Mouse (Mus musculus) MEL (cell line): Measurements from ENCODE around the gene Hoxb7. TPM values are rescaled to one million over a fixed set of nuclear protein-coding genes. Genes with fewer than 3 reads are reported as not detected.

Experiments
- DNase-seq: peaks from one replicate; pipeline ENCODE4 v3.0.0; 2011; ENCODE audit warnings: low read depth, low spot score
- H3K27ac ChIP-seq: 2 replicates; pipeline ENCODE4 v1.5.1; 2012; ENCODE audit warnings: low read depth, mild to moderate bottlenecking, control low read depth, low read length, moderate library complexity; ENCODE audit not compliant: control insufficient read depth
- H3K27me3 ChIP-seq, 2 experiments: fragments of 150-350 bp in 1 of 2; sonication (generic) in 1 of 2; 2 replicates each; pipeline ENCODE4 v1.6.1; 2012; ENCODE audit warnings: low read length in 2 of 2, mild to moderate bottlenecking in 2 of 2, improper control_type of control experiment in 1 of 2, moderate library complexity in 1 of 2; ENCODE audit not compliant: insufficient read depth in 2 of 2, control insufficient read depth in 1 of 2
- H3K36me3 ChIP-seq, 2 experiments: 2 replicates each; pipeline ENCODE4 v1.6.1; 2012 to 2014; ENCODE audit warnings: low read length in 2 of 2, improper control_type of control experiment in 1 of 2, inconsistent platforms in 1 of 2, mild to moderate bottlenecking in 1 of 2; ENCODE audit not compliant: insufficient read depth in 2 of 2, control insufficient read depth in 1 of 2
- H3K4me1 ChIP-seq, 2 experiments: fragments of 150-350 bp in 1 of 2; sonication (generic) in 1 of 2; 2 replicates each; pipeline ENCODE4 v1.6.1; 2012; ENCODE audit warnings: low read length in 2 of 2, improper control_type of control experiment in 1 of 2, mild to moderate bottlenecking in 1 of 2; ENCODE audit not compliant: insufficient read depth in 2 of 2, control insufficient read depth in 1 of 2
- H3K4me3 ChIP-seq, 2 experiments: fragments of 150-350 bp in 1 of 2; sonication (generic) in 1 of 2; 2 replicates each; pipeline ENCODE4 v1.5.1; 2012; ENCODE audit warnings: low read depth in 2 of 2, low read length in 2 of 2, mild to moderate bottlenecking in 2 of 2, moderate library complexity in 2 of 2, control low read depth in 1 of 2, improper control_type of control experiment in 1 of 2; ENCODE audit not compliant: control insufficient read depth in 1 of 2, insufficient read depth in 1 of 2
- H3K79me2 ChIP-seq: 2 replicates; pipeline ENCODE4 v1.6.1; 2012; ENCODE audit warnings: mild to moderate bottlenecking, low read length, moderate library complexity; ENCODE audit not compliant: control insufficient read depth, poor library complexity, insufficient read depth
- H3K9ac ChIP-seq: 2 replicates; pipeline ENCODE4 v1.6.1; 2012; ENCODE audit warnings: low read depth, mild to moderate bottlenecking, control low read depth, low read length, moderate library complexity; ENCODE audit not compliant: control insufficient read depth, poor library complexity, severe bottlenecking
- H3K9me3 ChIP-seq: fragments of 150-350 bp; sonication (generic); replicated peaks from 2 replicates; pipeline ENCODE4 v1.6.1; 2012; ENCODE audit warnings: mild to moderate bottlenecking, low read length, improper control_type of control experiment, moderate library complexity; ENCODE audit not compliant: insufficient read depth
- BHLHE40 ChIP-seq: IDR thresholded peaks from 2 replicates; pipeline ENCODE4 v1.6.1; 2012; ENCODE audit warnings: low read depth, mild to moderate bottlenecking, inconsistent platforms, low read length, improper control_type of control experiment, borderline replicate concordance
- CHD2 ChIP-seq: IDR thresholded peaks from 2 replicates; pipeline ENCODE4 v1.6.1; 2011; ENCODE audit warnings: low read length, improper control_type of control experiment
- E2F4 ChIP-seq: IDR thresholded peaks from 2 replicates; pipeline ENCODE4 v1.6.1; 2011; ENCODE audit warnings: low read depth, low read length, improper control_type of control experiment, borderline replicate concordance
- ELF1 ChIP-seq: IDR thresholded peaks from 2 replicates; pipeline ENCODE4 v1.6.1; 2014; ENCODE audit warnings: low read depth, mild to moderate bottlenecking, inconsistent platforms, low read length, improper control_type of control experiment, moderate library complexity
- GATA1 ChIP-seq: IDR thresholded peaks from 2 replicates; pipeline ENCODE4 v1.6.1; 2011; ENCODE audit warnings: low read depth, low read length, improper control_type of control experiment
- HCFC1 ChIP-seq: IDR thresholded peaks from 2 replicates; pipeline ENCODE4 v1.6.1; 2012; ENCODE audit warnings: low read depth, mild to moderate bottlenecking, inconsistent platforms, low read length, improper control_type of control experiment, moderate library complexity
- MAFK ChIP-seq: IDR thresholded peaks from 2 replicates; pipeline ENCODE4 v1.6.1; 2011; ENCODE audit warnings: low read depth, mild to moderate bottlenecking, low read length, improper control_type of control experiment, borderline replicate concordance
- MAX ChIP-seq: IDR thresholded peaks from 2 replicates; pipeline ENCODE4 v1.6.1; 2011; ENCODE audit warnings: low read length, improper control_type of control experiment
- MAZ ChIP-seq: IDR thresholded peaks from 2 replicates; pipeline ENCODE4 v1.6.1; 2012; ENCODE audit warnings: low read depth, mild to moderate bottlenecking, inconsistent platforms, low read length, improper control_type of control experiment
- MYB ChIP-seq: IDR thresholded peaks from 2 replicates; pipeline ENCODE4 v1.6.1; 2011; ENCODE audit warnings: mild to moderate bottlenecking, low read depth, low read length, improper control_type of control experiment
- MYC ChIP-seq: IDR thresholded peaks from 2 replicates; pipeline ENCODE4 v1.6.1; 2011; ENCODE audit warnings: low read depth, mild to moderate bottlenecking, low read length, improper control_type of control experiment, moderate library complexity
- NRF1 ChIP-seq: IDR thresholded peaks from 2 replicates; pipeline ENCODE4 v1.6.1; 2014; ENCODE audit warnings: low read depth, mild to moderate bottlenecking, inconsistent platforms, low read length, improper control_type of control experiment, moderate library complexity; ENCODE audit not compliant: poor library complexity, insufficient read depth, severe bottlenecking
- POLR2AphosphoS2 ChIP-seq: IDR thresholded peaks from 2 replicates; pipeline ENCODE4 v1.6.1; 2011; ENCODE audit warnings: low read length, improper control_type of control experiment
- POLR2AphosphoS5 ChIP-seq: IDR thresholded peaks from 2 replicates; pipeline ENCODE4 v1.6.1; 2012; ENCODE audit warnings: low read depth, borderline replicate concordance, mild to moderate bottlenecking, inconsistent platforms, low read length, moderate library complexity, mixed read lengths
- SIN3A ChIP-seq: IDR thresholded peaks from 2 replicates; pipeline ENCODE4 v1.6.1; 2012; ENCODE audit warnings: low read length, improper control_type of control experiment, inconsistent platforms
- SMC3 ChIP-seq: IDR thresholded peaks from 2 replicates; pipeline ENCODE4 v1.6.1; 2011; ENCODE audit warnings: low read depth, low read length, improper control_type of control experiment
- TAL1 ChIP-seq: IDR thresholded peaks from 2 replicates; pipeline ENCODE4 v1.6.1; 2012; ENCODE audit warnings: mild to moderate bottlenecking, inconsistent platforms, low read length, moderate library complexity, mixed read lengths
- TBP ChIP-seq: IDR thresholded peaks from 2 replicates; pipeline ENCODE4 v1.8.0; 2011; ENCODE audit warnings: low read depth, low read length, improper control_type of control experiment
- USF2 ChIP-seq, 2 experiments: IDR thresholded peaks; 2 replicates each; pipeline ENCODE4 v1.6.1; 2011 to 2012; ENCODE audit warnings: improper control_type of control experiment in 2 of 2, low read length in 2 of 2, borderline replicate concordance in 1 of 2, inconsistent platforms in 1 of 2, low read depth in 1 of 2, mild to moderate bottlenecking in 1 of 2; ENCODE audit not compliant: insufficient read depth in 1 of 2
- ZKSCAN1 ChIP-seq: IDR thresholded peaks from 2 replicates; pipeline ENCODE4 v1.6.1; 2012; ENCODE audit warnings: low read depth, mild to moderate bottlenecking, inconsistent platforms, low read length, improper control_type of control experiment, moderate library complexity
- ZMIZ1 ChIP-seq: IDR thresholded peaks from 2 replicates; pipeline ENCODE4 v1.6.1; 2012; ENCODE audit warnings: low read depth, mild to moderate bottlenecking, inconsistent platforms, low read length, improper control_type of control experiment, moderate library complexity
- polyA plus RNA-seq, 2 experiments: library from polyadenylated mRNA; stranded (reverse) in 1 of 2; unstranded in 1 of 2; fragments of >175 nt in 1 of 2; fragments of >200 nt in 1 of 2; gene quantifications; 2 replicates each; pipeline versions ENCODE4 v1.2.1 to v1.2.4; 2012; ENCODE audit warnings: low replicate concordance in 2 of 2, low read depth in 1 of 2; ENCODE audit not compliant: insufficient read length in 2 of 2, insufficient read depth in 1 of 2, missing spikeins in 1 of 2
- total RNA-seq: library from RNA; depleted of rRNA; stranded (reverse); fragments of 300-350 nt; gene quantifications from 2 replicates; pipeline ENCODE4 v1.2.3, GENCODE M21; 2012

The Hoxb7 gene
- total and polyA plus RNA-seq, 3 experiments = not detected

- Histone ChIP-seq H3K79me2 (no peaks in the 10 kb centered on the region), H3K36me3 (no peaks in the 10 kb centered on the region), H3K9me3 (no peaks in the 10 kb centered on the region), H3K9ac (no peak overlapping the region), H3K4me1 (no peaks in the 10 kb centered on the region), H3K4me3 (no peak overlapping the region), H3K27me3 (peaks cover 0 to 1% of the 10 kb centered on the region in 2 experiments; a peak in 2 of 4 replicates)
- DNase-seq = no peak
- TF ChIP-seq ZMIZ1 = no peak
- TF ChIP-seq MAFK = no peak
- TF ChIP-seq TAL1 = no peak
- no peak for TF ChIP-seq GATA1
- TF ChIP-seq SMC3 = no peak
- no peak for TF ChIP-seq SIN3A
- TF ChIP-seq POLR2AphosphoS2 = no peak
- TF ChIP-seq MYC = no peak
- no peak for TF ChIP-seq E2F4
- no peak for TF ChIP-seq POLR2AphosphoS5
- TF ChIP-seq MYB = no peak
- no peak for TF ChIP-seq HCFC1
- no peak for TF ChIP-seq BHLHE40
- no peak for TF ChIP-seq USF2 (IDR thresholded peaks at IDR 0.05; ENCODE audit: borderline replicate concordance in 1 of 2, insufficient read depth in 1 of 2, low read depth in 1 of 2, low read length in 2 of 2)
- no peak for TF ChIP-seq NRF1
- TF ChIP-seq MAX = no peak
- no peak for TF ChIP-seq TBP
- TF ChIP-seq, all 39 proteins: peak for 0
- no peak overlapping the region for H3K27ac ChIP-seq
Measured at GRCm38 (mm10) chr11:96275896-96276295, 10.5 kb upstream of the Hoxb7 start.

DNA sequence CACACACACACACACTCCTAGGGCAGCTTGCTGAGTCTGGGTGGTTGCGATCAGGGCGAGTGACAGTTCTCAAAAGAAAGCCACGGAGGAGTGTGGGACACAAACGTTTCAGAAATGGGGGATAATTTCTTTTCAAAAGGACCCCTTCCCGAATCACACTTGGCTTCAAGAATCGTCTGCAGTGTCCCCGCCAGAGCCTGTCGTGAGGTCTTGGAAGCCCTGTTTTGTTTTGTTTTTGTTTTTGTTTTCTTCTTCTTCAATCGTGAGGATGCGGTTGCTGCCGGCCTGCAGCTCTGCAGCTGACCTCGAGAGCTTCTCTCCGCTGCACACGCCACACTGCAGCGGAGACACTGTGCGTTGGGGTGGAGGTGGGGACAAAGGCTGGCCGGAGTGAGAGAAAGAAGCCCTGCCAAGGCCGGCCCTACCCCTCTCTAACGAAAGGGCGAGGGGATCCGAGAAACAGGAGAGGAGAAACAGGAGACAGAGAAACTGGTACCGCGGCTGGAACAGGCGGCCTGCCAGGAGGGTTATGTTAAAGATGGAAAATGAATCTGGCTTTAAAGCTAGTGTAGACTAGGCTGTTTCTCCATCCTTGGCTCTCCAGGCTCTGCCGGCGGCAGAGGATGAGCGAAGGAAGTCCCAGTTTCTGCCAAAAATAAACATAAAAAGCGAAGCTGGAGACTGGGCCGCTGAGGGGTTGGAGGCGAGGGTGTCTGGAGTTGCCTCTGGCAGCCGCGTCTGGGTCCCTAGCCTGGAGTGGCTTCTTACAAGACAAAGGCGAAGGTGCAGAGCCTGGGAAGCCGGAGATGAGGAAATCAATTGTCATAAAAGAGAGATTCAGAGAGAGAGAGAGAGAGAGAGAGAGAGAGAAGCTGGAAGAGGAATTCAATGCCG, 9.0 kb upstream of the Hoxb7 start:
- Histone ChIP-seq H3K36me3 (no peaks in the 10 kb centered on the region), H3K4me1 (no peaks in the 10 kb centered on the region), H3K27ac (no peak overlapping the region), H3K4me3 (no peak overlapping the region), H3K9ac (no peak overlapping the region), H3K9me3 (no peaks in the 10 kb centered on the region), H3K27me3 (peaks cover 2 to 6% of the 10 kb centered on the region in 2 experiments), H3K79me2 (no peaks in the 10 kb centered on the region)
- TF ChIP-seq CHD2 (no peak), TBP (no peak), MAX (no peak), ELF1 (no peak), POLR2AphosphoS5 (no peak), USF2 (IDR thresholded peaks at IDR 0.05; ENCODE audit: borderline replicate concordance in 1 of 2, insufficient read depth in 1 of 2, low read depth in 1 of 2, low read length in 2 of 2) (no peak), MAZ (no peak), NRF1 (no peak), ZKSCAN1 (no peak)
- no peak for DNase-seq
